Mouse (Mus musculus) kidney, embryonic 16.5 days (tissue): ENCODE results near the gene Grik4. TPM values are rescaled to one million over a fixed set of nuclear protein-coding genes. Genes with fewer than 3 reads are reported as not detected.

Experiments used
- ATAC-seq: fragments of 200-750 bp; cut with Nextera tagmentation; 2 replicates; pipeline ENCODE4 v1.8.0; 2017; ENCODE audit warnings: moderate TSS enrichment; ENCODE audit not compliant: low FRiP score, low TSS enrichment
- H3K27ac ChIP-seq: fragments of 300-500 bp; sonication (generic); 2 replicates; pipeline ENCODE4 v1.5.1; 2014; ENCODE audit warnings: low read length
- H3K27me3 ChIP-seq: fragments of 300-500 bp; sonication (generic); 2 replicates; pipeline ENCODE4 v1.6.1; 2014; ENCODE audit warnings: low read length, control low read depth, mixed read lengths; ENCODE audit not compliant: insufficient read depth
- H3K36me3 ChIP-seq: fragments of 300-500 bp; sonication (generic); 2 replicates; pipeline ENCODE4 v1.6.1; 2014; ENCODE audit warnings: low read length, control low read depth, mixed read lengths; ENCODE audit not compliant: insufficient read depth
- H3K4me1 ChIP-seq: fragments of 300-500 bp; sonication (generic); 2 replicates; pipeline ENCODE4 v1.6.1; 2014; ENCODE audit warnings: low read length, control low read depth, mixed read lengths; ENCODE audit not compliant: insufficient read depth
- H3K4me2 ChIP-seq: fragments of 300-500 bp; sonication (generic); replicated peaks from 2 replicates; pipeline ENCODE4 v1.6.1; 2014; ENCODE audit warnings: low read depth, low read length
- H3K4me3 ChIP-seq: fragments of 300-500 bp; sonication (generic); 2 replicates; pipeline ENCODE4 v1.5.1; 2014; ENCODE audit warnings: mild to moderate bottlenecking, low read length
- H3K9ac ChIP-seq: fragments of 300-500 bp; sonication (generic); replicated peaks from 2 replicates; pipeline ENCODE4 v1.6.1; 2014; ENCODE audit warnings: low read length
- H3K9me3 ChIP-seq: fragments of 300-500 bp; sonication (generic); 2 replicates; pipeline ENCODE4 v1.6.1; 2016; ENCODE audit warnings: low read length, control low read depth
- WGBS: fragments of 180-500 bp; shearing (Covaris S2); extraction: QIAGEN DNeasy Blood & Tissue Kit; methylation state at CpG from one replicate; pipeline ENCODE4 v1.1.7; 2014; 5-methylcytosine and 5-hydroxymethylcytosine counted together
- polyA plus RNA-seq: library from polyadenylated mRNA; unstranded; fragments of >200 nt; fragmentation: Nextera tagmentation; extraction: Ambion mirVana; gene quantifications from 2 replicates; pipeline ENCODE4 v1.2.1, GENCODE M21; 2015

Grik4 gene
- polyA plus RNA-seq, 1 experiment from 2014 or later: 3.3 TPM

DNA sequence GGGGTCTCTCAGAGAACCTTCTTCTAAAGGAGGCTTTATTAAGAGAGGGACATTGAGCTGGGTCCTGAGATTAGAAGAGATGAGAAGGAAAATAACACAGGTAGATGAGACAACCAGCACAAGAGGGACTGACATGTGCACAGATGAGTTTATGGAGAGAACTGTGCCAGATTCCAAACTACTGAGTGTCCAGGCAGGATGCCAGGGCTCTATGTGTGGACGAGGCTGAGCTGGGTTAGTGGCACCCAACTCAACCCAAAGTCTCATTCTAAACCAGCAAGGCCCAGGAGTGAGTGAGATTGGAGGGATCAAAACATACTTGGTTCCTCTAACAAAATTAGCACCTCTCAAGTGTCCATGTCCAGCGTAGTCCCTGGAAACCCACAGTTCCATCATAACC is 31.1 kb downstream of the Grik4 start:
- 83% methylated on average over 2 of the region's 2 CpGs for WGBS
- Histone ChIP-seq H3K4me3 (no peak overlapping the region), H3K27ac (no peak overlapping the region), H3K9me3 (no peaks in the 10 kb centered on the region), H3K27me3 (no peaks in the 10 kb centered on the region), H3K36me3 (no peaks in the 10 kb centered on the region), H3K4me1 (peaks cover 17% of the 10 kb centered on the region), H3K4me2 (no peak overlapping the region), H3K9ac (no peak overlapping the region)
- ATAC-seq: no peak

DNA sequence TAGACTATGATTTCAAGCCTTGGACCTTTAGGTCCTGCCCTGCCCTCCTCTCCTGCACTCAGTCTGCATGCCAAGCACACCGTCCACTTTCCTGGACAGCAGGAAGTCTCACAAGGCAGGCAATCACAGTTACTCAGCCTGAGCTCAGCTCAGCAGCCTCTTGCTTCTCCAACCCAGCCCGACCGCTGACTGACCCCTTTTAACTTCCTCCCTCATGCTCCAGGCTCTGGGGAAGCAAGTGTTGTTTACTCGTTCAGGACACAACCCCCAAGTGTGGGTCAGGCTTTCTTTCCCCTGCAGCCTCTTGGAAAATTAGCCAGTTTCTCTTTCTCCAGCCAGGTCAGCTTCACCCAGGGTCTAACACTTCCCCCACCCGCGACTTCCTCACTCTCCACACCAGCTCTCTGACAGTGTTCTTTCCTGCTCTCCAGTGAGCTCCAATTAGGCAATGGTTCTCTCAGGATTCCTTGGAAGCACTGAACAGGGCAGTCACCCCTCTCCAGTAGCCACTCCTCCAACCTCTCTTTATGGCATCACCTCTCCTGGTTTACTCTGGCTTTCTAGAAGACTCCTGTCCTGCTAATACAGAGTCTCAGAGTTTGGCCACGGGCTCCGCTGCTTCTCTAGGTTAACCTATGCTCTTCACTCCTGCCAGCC is 35.5 kb downstream of the Grik4 start:
- H3K9ac ChIP-seq: 0 out of 2 replicates have a peak overlapping the region, but pooled peaks have one; percentile 19
- ATAC-seq: peak; percentile 82
- H3K36me3 ChIP-seq: no peaks in the 10 kb centered on the region
- H3K4me3 ChIP-seq: no peak overlapping the region
- H3K27me3 ChIP-seq: no peaks in the 10 kb centered on the region
- H3K4me2 ChIP-seq: peak overlapping the region; percentile 11; the same call in 1 of the 2 replicates
- peak overlapping the region; percentile 85 for H3K27ac ChIP-seq
- H3K4me1 ChIP-seq: peaks cover 40% of the 10 kb centered on the region
- H3K9me3 ChIP-seq: no peaks in the 10 kb centered on the region
- 15% methylated on average over 8 of the region's 8 CpGs for WGBS

DNA sequence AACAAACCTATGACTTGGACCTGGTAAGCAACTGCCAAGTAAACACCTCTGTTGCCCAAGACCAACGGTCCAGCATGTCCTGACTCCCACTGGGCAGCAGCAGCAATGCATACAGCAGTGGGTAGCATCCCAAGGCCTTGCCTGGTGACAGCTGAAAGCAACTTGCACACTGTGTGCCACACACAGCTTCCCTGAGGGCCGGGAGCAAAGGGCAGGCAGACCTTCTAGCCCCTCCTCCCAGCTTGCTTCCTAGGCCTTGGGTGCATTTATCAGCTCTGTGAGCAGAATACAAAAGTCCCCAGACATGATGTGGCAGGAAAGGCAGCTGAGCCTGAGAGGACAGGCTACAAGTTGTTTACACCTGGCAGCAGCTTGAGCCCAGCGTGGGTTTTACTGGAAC is 37.3 kb downstream of the Grik4 start:
- Histone ChIP-seq H3K4me1 (peaks cover 44% of the 10 kb centered on the region), H3K27me3 (no peaks in the 10 kb centered on the region; the same call in 1 of the 2 replicates), H3K4me2 (no peak overlapping the region), H3K27ac (no peak overlapping the region), H3K36me3 (no peaks in the 10 kb centered on the region), H3K9me3 (no peaks in the 10 kb centered on the region), H3K4me3 (no peak overlapping the region), H3K9ac (no peak overlapping the region)
- no peak for ATAC-seq
- WGBS: 52% methylated on average over 3 of the region's 3 CpGs

DNA sequence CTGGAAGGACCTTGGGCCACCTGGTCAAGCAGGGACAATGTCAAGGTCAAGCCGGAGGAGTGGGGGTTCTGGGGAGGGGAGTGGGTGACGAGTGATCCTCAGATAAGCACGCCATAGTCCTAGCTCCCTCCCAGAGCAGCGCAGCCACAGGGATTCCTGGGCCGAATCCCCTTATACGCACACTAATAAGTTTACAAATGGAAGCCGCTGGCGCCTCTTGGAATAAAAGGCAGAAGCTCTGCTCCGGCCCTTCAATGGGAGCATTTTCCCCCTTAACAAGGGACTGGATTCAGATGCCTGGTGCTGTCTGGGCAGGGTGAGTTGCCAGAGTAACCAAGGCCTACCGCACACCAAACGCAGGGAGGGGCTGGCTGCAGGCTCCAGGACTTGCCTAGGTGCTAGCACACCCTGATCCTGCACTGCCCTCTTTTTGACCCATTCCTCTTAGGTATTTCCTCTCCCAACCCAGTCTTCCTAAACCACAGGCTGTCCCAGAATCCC is 46.2 kb downstream of the Grik4 start:
- WGBS: 13% methylated on average over 11 of the region's 11 CpGs
- H3K4me2 ChIP-seq: peak overlapping the region; percentile 79
- H3K36me3 ChIP-seq: no peaks in the 10 kb centered on the region
- H3K9me3 ChIP-seq: no peaks in the 10 kb centered on the region
- ATAC-seq: peak; percentile 47
- H3K9ac ChIP-seq: peak overlapping the region; percentile 40
- peaks cover 31% of the 10 kb centered on the region for H3K4me1 ChIP-seq
- H3K4me3 ChIP-seq: peak overlapping the region; percentile 52
- H3K27me3 ChIP-seq: no peaks in the 10 kb centered on the region; the same call in 1 of the 2 replicates
- H3K27ac ChIP-seq: no peak overlapping the region

DNA sequence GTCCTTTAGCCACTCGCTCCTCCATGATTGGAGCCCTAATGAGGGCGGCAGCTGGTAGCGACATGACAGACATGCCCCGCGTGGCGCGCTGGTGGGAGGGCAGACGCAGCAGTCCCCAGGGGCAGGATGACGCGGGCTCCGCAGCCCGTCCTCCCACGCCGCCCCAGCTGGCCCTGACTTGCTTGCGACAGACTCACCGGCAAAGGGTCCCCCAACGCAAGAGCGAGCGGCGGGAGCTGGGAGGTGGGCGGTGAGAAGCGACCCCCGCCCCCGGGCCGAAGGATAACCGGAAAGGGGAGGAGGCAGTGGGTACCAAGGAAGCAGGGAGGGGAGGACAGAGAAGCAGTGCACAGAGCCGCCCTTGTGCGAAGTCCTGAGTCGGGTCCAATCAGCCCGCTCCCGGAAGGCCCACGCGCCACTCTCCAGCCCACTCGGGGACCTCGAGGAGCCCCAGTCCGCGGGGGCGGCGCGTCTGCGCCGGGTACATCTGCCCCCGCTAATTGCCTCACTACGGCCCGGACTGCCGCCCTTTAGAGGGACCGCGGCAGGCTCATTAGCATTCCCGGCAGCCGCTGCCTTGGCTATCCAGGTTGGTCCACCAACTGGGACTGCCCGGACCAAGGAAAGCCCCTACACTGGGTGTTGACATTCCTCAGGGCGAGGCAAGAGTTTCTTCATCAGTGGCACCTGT is 46.8 kb downstream of the Grik4 start:
- Histone ChIP-seq H3K4me3 (peak overlapping the region; percentile 52), H3K9ac (peak overlapping the region; percentile 40), H3K4me2 (peak overlapping the region; percentile 79), H3K4me1 (peaks cover 30% of the 10 kb centered on the region), H3K27ac (no peak overlapping the region), H3K9me3 (no peaks in the 10 kb centered on the region), H3K27me3 (no peaks in the 10 kb centered on the region; the same call in 1 of the 2 replicates), H3K36me3 (no peaks in the 10 kb centered on the region)
- under 1% methylated on average over 52 of the region's 52 CpGs for WGBS
- peak; percentile 74 for ATAC-seq

DNA sequence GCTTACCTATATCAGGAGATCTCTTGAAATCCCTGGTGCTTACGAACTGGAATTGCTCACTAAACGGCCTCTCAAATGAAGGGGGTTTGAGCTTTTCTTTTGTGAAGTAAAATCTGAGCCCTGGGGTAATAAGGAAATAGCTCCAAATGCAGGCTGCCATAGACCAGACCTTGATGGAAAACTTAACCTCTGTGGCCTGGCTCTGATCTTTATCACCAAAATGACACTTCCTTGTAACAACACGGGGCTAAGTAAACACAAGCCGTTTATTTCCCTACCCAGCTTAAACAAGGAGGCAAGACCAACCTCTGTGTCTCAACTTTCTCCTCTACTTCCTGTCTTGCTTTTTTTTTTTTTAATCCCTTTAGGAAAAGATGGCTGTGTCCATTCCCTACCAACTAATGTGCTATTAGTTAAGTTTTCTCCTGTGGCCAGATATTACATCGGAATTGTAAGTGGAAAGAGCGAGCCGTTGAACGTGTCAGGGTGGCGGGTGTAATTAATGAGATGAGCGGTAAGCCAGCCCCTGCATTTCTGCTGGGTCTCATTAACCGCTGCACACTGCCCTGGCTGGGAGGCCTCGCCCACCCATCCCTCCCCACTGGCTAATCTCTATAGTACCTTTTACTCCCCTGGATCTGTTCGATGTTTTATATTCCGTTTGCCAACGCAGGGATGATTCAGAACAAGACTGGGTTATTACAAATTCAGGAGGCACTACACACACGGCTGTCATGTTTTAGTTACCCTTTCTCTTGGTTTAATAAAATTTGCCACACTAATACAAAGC is 47.7 kb downstream of the Grik4 start:
- no peak for ATAC-seq
- Histone ChIP-seq H3K9ac (0 out of 2 replicates have a peak overlapping the region, but pooled peaks have one; percentile 10), H3K27me3 (no peaks in the 10 kb centered on the region; the same call in 1 of the 2 replicates), H3K4me1 (peaks cover 26% of the 10 kb centered on the region), H3K36me3 (no peaks in the 10 kb centered on the region), H3K4me3 (peak overlapping the region; percentile 52), H3K4me2 (peak overlapping the region; percentile 79), H3K27ac (no peak overlapping the region), H3K9me3 (no peaks in the 10 kb centered on the region)
- 3% methylated on average over 16 of the region's 16 CpGs for WGBS

DNA sequence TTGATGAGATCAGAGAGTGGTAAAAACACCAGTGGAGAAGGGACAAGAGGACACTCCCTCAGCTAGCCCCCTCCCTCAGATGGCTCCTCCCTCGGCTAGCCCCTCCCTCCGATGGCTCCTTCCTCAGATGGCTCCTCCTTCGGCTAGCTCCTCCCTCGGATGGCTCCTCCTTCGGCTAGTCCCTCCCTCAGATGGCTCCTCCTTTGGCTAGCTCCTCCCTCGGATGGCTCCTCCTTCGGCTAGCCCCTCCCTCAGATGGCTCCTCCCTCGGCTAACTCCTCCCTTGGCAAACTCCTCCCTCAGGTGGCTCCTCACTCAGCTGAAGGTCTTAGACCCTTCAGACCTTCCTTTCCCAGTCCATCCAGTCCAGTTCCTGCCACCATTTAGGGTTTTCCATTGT is 51.5 kb downstream of the Grik4 start:
- H3K4me3 ChIP-seq: no peak overlapping the region
- H3K4me1 ChIP-seq: peaks cover 20% of the 10 kb centered on the region
- no peaks in the 10 kb centered on the region for H3K27me3 ChIP-seq
- no peaks in the 10 kb centered on the region for H3K36me3 ChIP-seq
- ATAC-seq: no peak
- H3K9me3 ChIP-seq: no peaks in the 10 kb centered on the region
- no peak overlapping the region for H3K27ac ChIP-seq
- H3K4me2 ChIP-seq: no peak overlapping the region
- WGBS: 85% methylated on average over 8 of the region's 8 CpGs
- H3K9ac ChIP-seq: no peak overlapping the region

DNA sequence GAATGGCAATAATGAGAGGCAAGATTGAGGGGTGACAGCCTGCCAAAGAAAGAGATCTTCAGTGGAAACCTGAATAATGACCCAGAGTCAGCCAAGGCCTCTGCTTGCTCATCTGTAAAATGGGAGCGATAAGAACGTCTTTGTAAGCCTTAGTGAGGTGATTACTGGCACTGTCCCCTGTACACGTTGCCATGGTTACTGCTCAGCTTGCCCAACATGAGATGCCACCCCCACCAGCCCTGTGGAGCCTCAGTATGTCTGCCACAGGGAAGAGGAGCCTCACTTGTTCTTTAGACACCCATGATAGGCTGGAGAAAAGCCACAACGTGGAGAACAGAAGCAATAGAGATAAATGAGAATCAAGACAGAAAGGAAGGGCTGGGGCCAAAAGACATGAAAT is 56.4 kb downstream of the Grik4 start:
- no peak overlapping the region for H3K9ac ChIP-seq
- no peak overlapping the region for H3K27ac ChIP-seq
- H3K36me3 ChIP-seq: no peaks in the 10 kb centered on the region
- H3K4me2 ChIP-seq: no peak overlapping the region
- no peak overlapping the region for H3K4me3 ChIP-seq
- WGBS: 78% methylated on average over 4 of the region's 4 CpGs
- ATAC-seq: no peak
- H3K4me1 ChIP-seq: peaks cover 28% of the 10 kb centered on the region
- H3K9me3 ChIP-seq: no peaks in the 10 kb centered on the region
- no peaks in the 10 kb centered on the region for H3K27me3 ChIP-seq

DNA sequence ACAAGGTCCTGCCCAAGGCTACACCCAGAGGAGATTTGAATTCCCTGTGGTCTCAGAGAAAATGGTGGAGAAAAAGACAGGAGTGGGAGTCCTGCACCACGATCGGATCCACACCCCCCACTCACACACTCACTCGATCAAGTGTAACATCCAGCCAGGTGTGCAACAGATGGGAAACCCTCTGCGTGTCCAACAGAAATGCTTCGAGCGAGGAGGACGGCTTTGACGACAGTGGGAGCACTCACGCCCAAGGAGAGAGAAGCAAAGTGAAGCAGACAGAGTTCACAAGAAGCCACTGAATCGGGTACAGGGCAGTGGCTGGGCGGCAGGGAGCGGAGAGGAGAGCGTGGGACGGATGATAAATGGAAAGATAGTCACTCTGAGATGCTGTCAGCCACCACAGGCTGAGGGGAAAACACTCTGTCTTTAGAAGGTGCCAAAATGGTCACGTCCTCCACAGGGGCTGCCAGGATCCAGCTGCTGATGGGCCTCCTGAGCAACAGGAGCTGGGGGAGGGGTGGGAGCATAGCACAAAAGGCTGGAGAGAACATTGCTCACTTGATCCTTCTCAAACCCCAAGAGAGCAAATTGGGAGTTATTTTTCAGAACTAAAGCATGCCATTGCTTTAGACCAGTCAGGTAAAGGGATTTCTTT is 58.1 kb downstream of the Grik4 start:
- Histone ChIP-seq H3K27me3 (no peaks in the 10 kb centered on the region), H3K36me3 (no peaks in the 10 kb centered on the region), H3K9me3 (no peaks in the 10 kb centered on the region), H3K4me1 (peaks cover 37% of the 10 kb centered on the region), H3K4me3 (no peak overlapping the region), H3K4me2 (no peak overlapping the region), H3K9ac (no peak overlapping the region), H3K27ac (no peak overlapping the region)
- 14% methylated on average over 15 of the region's 15 CpGs for WGBS
- no peak for ATAC-seq
